Mouse (Mus musculus) hindbrain, embryonic 11.5 days (tissue): ENCODE results near the gene Ccnd2. TPM values are rescaled to one million over a fixed set of nuclear protein-coding genes. Genes with fewer than 3 reads are reported as not detected.

Source experiments
- ATAC-seq: fragments of 200-750 bp; cut with Nextera tagmentation; 2 replicates; pipeline ENCODE4 v1.8.0; 2017; ENCODE audit warnings: mild to moderate bottlenecking, moderate TSS enrichment, moderate library complexity; ENCODE audit not compliant: low FRiP score
- DNase-seq: peaks from one replicate; pipeline ENCODE4 v3.0.0-alpha.2; 2015; ENCODE audit warnings: low spot score
- H3K27ac ChIP-seq: fragments of 300-500 bp; sonication (generic); 2 replicates; pipeline ENCODE4 v1.5.1; 2014; ENCODE audit warnings: mild to moderate bottlenecking, low read depth, low read length
- H3K27me3 ChIP-seq: fragments of 300-500 bp; sonication (generic); 2 replicates; pipeline ENCODE4 v1.6.1; 2014; ENCODE audit warnings: mild to moderate bottlenecking, low read length, moderate library complexity, mixed read lengths; ENCODE audit not compliant: control insufficient read depth, insufficient read depth
- H3K36me3 ChIP-seq: fragments of 300-500 bp; sonication (generic); 2 replicates; pipeline ENCODE4 v1.6.1; 2014; ENCODE audit warnings: mild to moderate bottlenecking, low read length, moderate library complexity, mixed read lengths; ENCODE audit not compliant: control insufficient read depth, insufficient read depth
- H3K4me1 ChIP-seq: fragments of 300-500 bp; sonication (generic); replicated peaks from 2 replicates; pipeline ENCODE4 v1.6.1; 2014; ENCODE audit warnings: low read length, mixed read lengths; ENCODE audit not compliant: control insufficient read depth, insufficient read depth
- H3K4me2 ChIP-seq: fragments of 300-500 bp; sonication (generic); replicated peaks from 2 replicates; pipeline ENCODE4 v1.6.1; 2014; ENCODE audit warnings: mild to moderate bottlenecking, low read depth, low read length
- H3K4me3 ChIP-seq: fragments of 300-500 bp; sonication (generic); 2 replicates; pipeline ENCODE4 v1.5.1; 2014; ENCODE audit warnings: low read depth, low read length
- H3K9ac ChIP-seq: fragments of 300-500 bp; sonication (generic); 2 replicates; pipeline ENCODE4 v1.6.1; 2014; ENCODE audit warnings: low read depth, low read length
- H3K9me3 ChIP-seq: fragments of 300-500 bp; sonication (generic); 2 replicates; pipeline ENCODE4 v1.6.1; 2016; ENCODE audit warnings: low read length; ENCODE audit not compliant: control insufficient read depth
- WGBS: fragments of 180-500 bp; shearing (Covaris S2); extraction: QIAGEN DNeasy Blood & Tissue Kit; methylation state at CpG from one replicate; pipeline ENCODE4 v1.1.7; 2014; 5-methylcytosine and 5-hydroxymethylcytosine counted together
- polyA plus RNA-seq: library from polyadenylated mRNA; unstranded; fragments of >200 nt; fragmentation: Nextera tagmentation; extraction: Ambion mirVana; gene quantifications from 2 replicates; pipeline ENCODE4 v1.2.1, GENCODE M21; 2014

The Ccnd2 gene
- polyA plus RNA-seq, 1 experiment from 2014 or later: 1,300 TPM

- Histone ChIP-seq H3K4me2 (no peak overlapping the region), H3K4me3 (no peak overlapping the region), H3K9ac (no peak overlapping the region), H3K27me3 (no peaks in the 10 kb centered on the region), H3K9me3 (no peaks in the 10 kb centered on the region), H3K4me1 (peaks cover 2% of the 10 kb centered on the region; the same call in 1 of the 2 replicates), H3K27ac (no peak overlapping the region), H3K36me3 (peaks cover 8% of the 10 kb centered on the region; the same call in 1 of the 2 replicates)
- DNase-seq: no peak
- ATAC-seq: no peak
- 91% methylated on average over 14 of the region's 14 CpGs for WGBS
These were observed 22.3 kb downstream of the Ccnd2 start for GRCm38 (mm10) chr6:127129659-127130058.

- H3K4me1 ChIP-seq: no peaks in the 10 kb centered on the region
- DNase-seq: no peak
- H3K27ac ChIP-seq: no peak overlapping the region
- no peak overlapping the region for H3K4me3 ChIP-seq
- ATAC-seq: no peak
- 90% methylated on average over 7 of the region's 7 CpGs for WGBS
- no peaks in the 10 kb centered on the region for H3K27me3 ChIP-seq
- 0 out of 2 replicates have a peak, but pooled peaks cover 5% of the 10 kb centered on the region for H3K36me3 ChIP-seq
- no peak overlapping the region for H3K9ac ChIP-seq
- no peak overlapping the region for H3K4me2 ChIP-seq
- no peaks in the 10 kb centered on the region for H3K9me3 ChIP-seq
These were observed 28.5 kb downstream of the Ccnd2 start for GRCm38 (mm10) chr6:127123506-127123905.

DNA sequence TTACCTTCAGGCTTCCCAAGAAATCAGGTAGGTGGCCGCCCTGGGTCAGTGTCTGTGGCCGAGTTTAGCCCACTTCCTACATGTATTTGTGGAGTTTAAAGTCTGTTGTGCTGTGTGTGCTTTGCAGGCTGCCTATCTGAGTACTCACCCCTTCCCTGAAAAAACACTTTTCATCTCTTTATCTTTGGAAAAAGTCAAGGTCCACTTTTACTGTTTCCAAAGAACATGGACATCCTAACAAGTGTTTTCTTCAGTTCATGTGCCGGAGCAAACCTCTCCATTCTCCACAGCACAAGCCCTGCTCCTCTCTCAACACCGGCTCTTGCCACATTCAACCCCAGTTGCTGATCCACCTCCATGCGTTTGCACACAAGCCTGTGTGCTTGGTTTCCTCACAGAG is 29.0 kb downstream of the Ccnd2 start:
- DNase-seq: no peak
- WGBS: 87% methylated on average over 5 of the region's 5 CpGs

GRCm38 (mm10) chr6:127122221-127122806 is 29.7 kb downstream of the Ccnd2 start:
- no peaks in the 10 kb centered on the region for H3K4me1 ChIP-seq
- H3K9ac ChIP-seq: no peak overlapping the region
- no peak overlapping the region for H3K4me3 ChIP-seq
- H3K27ac ChIP-seq: no peak overlapping the region
- ATAC-seq: no peak
- H3K36me3 ChIP-seq: 0 out of 2 replicates have a peak, but pooled peaks cover 3% of the 10 kb centered on the region
- no peak for DNase-seq
- H3K27me3 ChIP-seq: no peaks in the 10 kb centered on the region
- WGBS: 80% methylated on average over 4 of the region's 4 CpGs
- H3K9me3 ChIP-seq: no peaks in the 10 kb centered on the region
- H3K4me2 ChIP-seq: no peak overlapping the region

More for the DNA sequence above, 29.0 kb downstream of the Ccnd2 start:
- Histone ChIP-seq H3K36me3 (0 out of 2 replicates have a peak, but pooled peaks cover 3% of the 10 kb centered on the region), H3K9ac (no peak overlapping the region), H3K27me3 (no peaks in the 10 kb centered on the region), H3K9me3 (no peaks in the 10 kb centered on the region), H3K27ac (no peak overlapping the region), H3K4me3 (no peak overlapping the region), H3K4me2 (no peak overlapping the region), H3K4me1 (no peaks in the 10 kb centered on the region)
- no peak for ATAC-seq

DNA sequence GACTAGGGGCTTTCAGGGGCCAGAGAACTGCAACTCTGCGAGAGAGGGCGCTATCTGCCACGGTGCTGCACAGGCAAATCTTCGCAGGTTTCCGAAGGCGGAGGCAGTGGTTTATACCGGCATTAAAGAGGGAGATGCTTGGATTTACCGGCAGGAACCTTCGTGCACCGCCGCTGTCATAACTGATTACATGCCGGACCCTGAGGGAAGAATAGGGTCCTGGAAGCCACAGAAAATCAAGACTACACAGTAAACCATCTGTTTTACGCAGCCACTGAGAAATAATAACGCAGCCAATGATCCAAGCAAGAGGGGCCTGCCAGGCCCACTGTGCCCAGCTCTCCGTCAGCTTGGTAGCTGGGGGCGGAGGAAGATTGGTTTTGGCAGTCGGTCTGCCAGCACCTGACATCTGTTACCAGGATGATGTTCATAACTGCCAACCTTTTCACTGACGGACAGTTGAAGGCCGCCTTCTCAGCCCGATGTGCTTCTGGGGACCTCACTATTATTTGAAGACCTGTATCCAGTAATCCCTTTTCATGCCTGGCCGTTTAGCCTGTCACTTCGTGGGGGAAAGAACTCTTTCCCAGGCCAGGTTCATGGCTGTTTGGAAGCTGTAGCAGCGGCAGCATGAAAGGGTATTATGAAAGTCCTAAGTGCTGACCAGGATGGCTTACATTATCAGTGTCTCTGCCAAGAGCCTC is 37.1 kb downstream of the Ccnd2 start:
- 69% methylated on average over 23 of the region's 23 CpGs for WGBS
- ATAC-seq (no peak), DNase-seq (no peak)
- Histone ChIP-seq H3K4me3 (no peak overlapping the region), H3K36me3 (no peaks in the 10 kb centered on the region), H3K27me3 (no peaks in the 10 kb centered on the region), H3K4me1 (no peaks in the 10 kb centered on the region), H3K9me3 (no peaks in the 10 kb centered on the region), H3K27ac (no peak overlapping the region), H3K4me2 (no peak overlapping the region), H3K9ac (no peak overlapping the region)

DNA sequence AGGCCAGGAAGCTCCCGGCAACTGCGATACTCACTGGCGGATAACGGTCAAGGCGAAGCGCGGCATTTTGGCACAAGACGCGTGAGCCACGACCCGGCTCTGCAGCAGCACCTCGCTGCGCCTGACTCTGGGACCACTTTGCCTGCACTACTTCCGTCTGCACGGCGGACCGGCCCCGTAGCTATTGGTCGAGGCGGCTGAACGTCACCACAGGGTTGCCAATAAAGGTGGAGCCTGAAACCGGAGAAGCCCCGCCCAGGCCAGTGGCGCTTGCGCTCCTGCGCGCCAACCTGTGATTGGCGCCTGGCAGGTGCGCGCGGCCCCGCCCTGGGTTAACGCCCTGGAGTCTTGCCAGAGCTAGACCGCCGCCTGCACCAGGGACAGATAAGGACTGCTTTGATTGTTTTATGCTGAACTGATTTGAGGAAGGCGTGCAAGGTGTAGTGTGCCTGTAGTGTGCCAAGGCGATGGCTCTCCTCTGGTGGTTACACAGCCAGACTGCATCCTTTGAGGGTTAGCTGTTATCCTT is 42.5 kb downstream of the Ccnd2 start, which contains the start of gene Tigar:
Tigar (minus strand) TSS at position 156 of the 529 bp plus-strand sequence.
- peak; percentile 99 for ATAC-seq
- Histone ChIP-seq H3K9me3 (no peaks in the 10 kb centered on the region), H3K36me3 (no peaks in the 10 kb centered on the region), H3K27me3 (no peaks in the 10 kb centered on the region), H3K4me3 (peak within 1 kb of the TSS; percentile 43), H3K27ac (no peak within 1 kb of the TSS), H3K4me1 (peaks cover 7% of the 10 kb centered on the region; the same call in 1 of the 2 replicates), H3K4me2 (peak within 1 kb of the TSS; percentile 70), H3K9ac (peak within 1 kb of the TSS; percentile 48)
- peak; percentile 93 for DNase-seq
- under 1% methylated on average over 37 of the region's 37 CpGs for WGBS

- Histone ChIP-seq H3K4me1 (peaks cover 7% of the 10 kb centered on the region; the same call in 1 of the 2 replicates), H3K27ac (no peak overlapping the region), H3K4me2 (peak overlapping the region; percentile 70), H3K4me3 (peak overlapping the region; percentile 43), H3K27me3 (no peaks in the 10 kb centered on the region), H3K9ac (peak overlapping the region; percentile 48), H3K9me3 (no peaks in the 10 kb centered on the region), H3K36me3 (no peaks in the 10 kb centered on the region)
- ATAC-seq (no peak), DNase-seq (peak; percentile 17)
- WGBS: 43% methylated on average over 20 of the region's 20 CpGs
These were observed 43.5 kb downstream of the Ccnd2 start for GRCm38 (mm10) chr6:127108368-127109060.

GRCm38 (mm10) chr6:127107413-127107812 is 44.6 kb downstream of the Ccnd2 start:
- Histone ChIP-seq H3K4me1 (peaks cover 7% of the 10 kb centered on the region; the same call in 1 of the 2 replicates), H3K4me2 (no peak overlapping the region), H3K4me3 (no peak overlapping the region), H3K9me3 (no peaks in the 10 kb centered on the region), H3K9ac (no peak overlapping the region), H3K27me3 (no peaks in the 10 kb centered on the region), H3K36me3 (no peaks in the 10 kb centered on the region), H3K27ac (no peak overlapping the region)
- no peak for ATAC-seq
- DNase-seq: no peak
